Mouse (Mus musculus): ENCODE results near the gene Fam20b.
"Not testable (repeated sequence)": the region's sequence is repeated elsewhere in the genome, so short reads cannot be mapped to it uniquely, and the experiment has no call there.

Gene Fam20b

GRCm38 (mm10) chr1:156672720-156673475 is 46.0 kb downstream of the Fam20b start:
- no peak for DNase-seq (ENCODE audit: low read depth, low spot score)

- no peak for DNase-seq (ENCODE audit: low read depth, low spot score)
Observed at GRCm38 (mm10) chr1:156671921-156672320, 47.0 kb downstream of the Fam20b start.

- no peak for DNase-seq (ENCODE audit: low read depth, low spot score)
Observed at GRCm38 (mm10) chr1:156669208-156669983, 49.5 kb downstream of the Fam20b start.

- DNase-seq (ENCODE audit: low read depth, low spot score): no peak
Observed at GRCm38 (mm10) chr1:156668602-156669001, 50.3 kb downstream of the Fam20b start.

GRCm38 (mm10) chr1:156667141-156667926 is 51.6 kb downstream of the Fam20b start:
- DNase-seq (ENCODE audit: low read depth, low spot score): peak; percentile 26

- no peak for DNase-seq (ENCODE audit: low read depth, low spot score)
Observed at GRCm38 (mm10) chr1:156665777-156666176, 53.1 kb downstream of the Fam20b start.

- not testable (repeated sequence) for DNase-seq (ENCODE audit: low read depth, low spot score)
Observed at GRCm38 (mm10) chr1:156660660-156661236, 58.1 kb downstream of the Fam20b start.

GRCm38 (mm10) chr1:156659906-156660659 is 58.8 kb downstream of the Fam20b start:
- DNase-seq (ENCODE audit: low read depth, low spot score): no peak

GRCm38 (mm10) chr1:156658676-156659075 is 60.2 kb downstream of the Fam20b start:
- DNase-seq (ENCODE audit: low read depth, low spot score): no peak

- DNase-seq (ENCODE audit: low read depth, low spot score): no peak
Observed at GRCm38 (mm10) chr1:156657523-156657922, 61.4 kb downstream of the Fam20b start.

GRCm38 (mm10) chr1:156654735-156655530 is 64.0 kb downstream of the Fam20b start:
- no peak for DNase-seq (ENCODE audit: low read depth, low spot score)

GRCm38 (mm10) chr1:156652189-156652822 is 66.6 kb downstream of the Fam20b start:
- no peak for DNase-seq (ENCODE audit: low read depth, low spot score)

- no peak for DNase-seq (ENCODE audit: low read depth, low spot score)
Observed at GRCm38 (mm10) chr1:156650631-156651030, 68.3 kb downstream of the Fam20b start.

- no peak for DNase-seq (ENCODE audit: low read depth, low spot score)
Observed at GRCm38 (mm10) chr1:156648705-156649104, 70.2 kb downstream of the Fam20b start.

- DNase-seq (ENCODE audit: low read depth, low spot score): no peak
Observed at GRCm38 (mm10) chr1:156645971-156646370, 72.9 kb downstream of the Fam20b start.

- DNase-seq (ENCODE audit: low read depth, low spot score): peak; percentile 52
Observed at GRCm38 (mm10) chr1:156644780-156645523, 73.9 kb downstream of the Fam20b start.

- DNase-seq (ENCODE audit: low read depth, low spot score): no peak
Observed at GRCm38 (mm10) chr1:156644061-156644460, 74.8 kb downstream of the Fam20b start.

- DNase-seq (ENCODE audit: low read depth, low spot score): no peak
Observed at GRCm38 (mm10) chr1:156642813-156643212, 76.1 kb downstream of the Fam20b start.

- DNase-seq (ENCODE audit: low read depth, low spot score): no peak
Observed at GRCm38 (mm10) chr1:156641808-156642207, 77.1 kb downstream of the Fam20b start.

Data from skeletal muscle tissue, adult 2 months (tissue).